Comparison of ENCODE assay signal across 8 mouse cellular contexts in genomic region chr19:5529325-5530137, GRCm38 (mm10). TPM values are rescaled to one million over a fixed set of nuclear protein-coding genes. Genes with fewer than 3 reads are reported as not detected.
DNase-seq lines count a peak whose midpoint lies in the region; ATAC-seq lines count a peak whose summit lies in the region.

No protein-coding gene starts in this region.

- H3K9ac ChIP-seq in hindbrain, embryonic 15.5 days, result no peak overlapping the region

- no peaks in the 10 kb centered on the region for H3K9me3 ChIP-seq in hindbrain, embryonic 15.5 days

- peak; percentile 88 for DNase-seq in T-cell, adult 2 months (ENCODE audit: low spot score)
- peak; percentile 99 for DNase-seq in cerebellum, postnatal 25 days
- peak; percentile 93 for DNase-seq in frontal cortex, postnatal 36 days (ENCODE audit: low spot score in 2 of 2)
- DNase-seq in layer of hippocampus, postnatal 36 days, result peak; percentile 89 to 90
- peak; percentile 98 for DNase-seq in lung, postnatal 25 days (ENCODE audit: low spot score)
- DNase-seq in retina, adult 2 months (ENCODE audit: low read depth, low spot score), result peak; percentile 63
- peak; percentile 94 for DNase-seq in thymus, postnatal 25 days

- no peaks in the 10 kb centered on the region for H3K36me3 ChIP-seq in hindbrain, embryonic 15.5 days

- 10% methylated on average over 20 of the region's 20 CpGs for WGBS in hindbrain, embryonic 15.5 days

- 0 out of 2 replicates have a peak, but pooled peaks cover 5% of the 10 kb centered on the region for H3K27me3 ChIP-seq in hindbrain, embryonic 15.5 days

- peak overlapping the region; percentile 16 for H3K4me3 ChIP-seq in hindbrain, embryonic 15.5 days

- H3K4me1 ChIP-seq in hindbrain, embryonic 15.5 days (replicated peaks), result peaks cover 12% of the 10 kb centered on the region

- H3K4me2 ChIP-seq in hindbrain, embryonic 15.5 days, result peak overlapping the region; percentile 47

- ATAC-seq in hindbrain, embryonic 15.5 days (ENCODE audit: low FRiP score, low read depth), result peak; percentile 89

- H3K27ac ChIP-seq in hindbrain, embryonic 15.5 days (replicated peaks), result 0 out of 2 replicates have a peak overlapping the region, but pooled peaks have one; percentile 42

RNA-seq across cellular contexts. Expression of gene Snx32, which starts 19.2 kb away (rescaled TPM):
- polyA plus RNA-seq in hindbrain, embryonic 15.5 days (2015; fragmentation: Nextera tagmentation; extraction: Ambion mirVana), result 94.6 and 99.8 TPM in 2 replicates
- 10 to 100 TPM; 80.5 to 83.5 TPM for total RNA-seq in layer of hippocampus, postnatal 36 days (2021)

RNA-seq across cellular contexts. Expression of gene 1700020D05Rik, which starts 25.9 kb away (rescaled TPM):
- polyA plus RNA-seq in hindbrain, embryonic 15.5 days (2015; fragmentation: Nextera tagmentation; extraction: Ambion mirVana), result 0.26 and 0.44 TPM in 2 replicates
- 1 to 10 TPM; 5.4 to 8.8 TPM for total RNA-seq in layer of hippocampus, postnatal 36 days (2021)

RNA-seq across cellular contexts. Expression of gene Ovol1, which starts 30.9 kb away (rescaled TPM):
- polyA plus RNA-seq in hindbrain, embryonic 15.5 days (2015; fragmentation: Nextera tagmentation; extraction: Ambion mirVana), result 0.08 TPM in 1 of 2 replicates, not detected in the other
- total RNA-seq in layer of hippocampus, postnatal 36 days (2021), result not detected

RNA-seq across cellular contexts. Expression of gene Ap5b1, which starts 38.3 kb away (rescaled TPM):
- 3.1 and 3.7 TPM in 2 replicates for polyA plus RNA-seq in hindbrain, embryonic 15.5 days (2015; fragmentation: Nextera tagmentation; extraction: Ambion mirVana)
- total RNA-seq in layer of hippocampus, postnatal 36 days (2021), result 1 to 10 TPM; 5.8 to 7.0 TPM

RNA-seq across cellular contexts. Expression of gene Cfl1, which starts 39.3 kb away (rescaled TPM):
- polyA plus RNA-seq in hindbrain, embryonic 15.5 days (2015; fragmentation: Nextera tagmentation; extraction: Ambion mirVana), result 3,340 and 3,538 TPM in 2 replicates
- total RNA-seq in layer of hippocampus, postnatal 36 days (2021), result 1,000 to 10,000 TPM; 1,234 to 1,394 TPM

Comparison
In these comparisons a context has a peak if more than half of its experiments do, and no peak if none do; other contexts are left out.
1. Peak in every context shown above with its lines: DNase-seq, ATAC-seq, H3K4me3 ChIP-seq and H3K27ac ChIP-seq.